Mouse (Mus musculus): ENCODE data around the gene Gm17535.
"Not testable (repeated sequence)": the region's sequence is repeated elsewhere in the genome, so short reads cannot be mapped to it uniquely, and the experiment has no call there.

Gene Gm17535

GRCm38 (mm10) chr9:3024912-3025467 is 9.4 kb upstream of the Gm17535 start, which contains the start of gene Gm10717:
Gm10717 (plus strand) TSS chr9:3025417.
- peak in 1 of 2 experiments; percentile 29 for DNase-seq (ENCODE audit: low spot score in 2 of 2)

- peak; percentile 32 to 40 for DNase-seq (ENCODE audit: low spot score in 2 of 2)
Observed at GRCm38 (mm10) chr9:3025653-3026052, 8.7 kb upstream of the Gm17535 start.

GRCm38 (mm10) chr9:3026136-3026535 is 8.3 kb upstream of the Gm17535 start:
- DNase-seq (ENCODE audit: low spot score in 2 of 2), result not testable (repeated sequence)

- DNase-seq (ENCODE audit: low spot score in 2 of 2), result not testable (repeated sequence)
Observed at GRCm38 (mm10) chr9:3026741-3027140, 7.7 kb upstream of the Gm17535 start.

GRCm38 (mm10) chr9:3027200-3027599 is 7.2 kb upstream of the Gm17535 start:
- not testable (repeated sequence) for DNase-seq (ENCODE audit: low spot score in 2 of 2)

GRCm38 (mm10) chr9:3029276-3030000 is 5.0 kb upstream of the Gm17535 start:
- peak in 1 of 2 experiments; percentile 22 for DNase-seq (ENCODE audit: low spot score in 2 of 2)

- not testable (repeated sequence) for DNase-seq (ENCODE audit: low spot score in 2 of 2)
Observed at GRCm38 (mm10) chr9:3030677-3031318, 3.6 kb upstream of the Gm17535 start.

GRCm38 (mm10) chr9:3036577-3036976 is 2.2 kb downstream of the Gm17535 start, which contains the start of gene Gm10715:
Gm10715 (plus strand) TSS chr9:3036877.
- DNase-seq (ENCODE audit: low spot score in 2 of 2), result not testable (repeated sequence)

- DNase-seq (ENCODE audit: low spot score in 2 of 2), result not testable (repeated sequence)
Observed at GRCm38 (mm10) chr9:3038161-3038560, 3.8 kb downstream of the Gm17535 start.

Measured in frontal cortex, postnatal 36 days (tissue).